Mouse (Mus musculus): ENCODE data around the gene Sart3. TPM values are rescaled to one million over a fixed set of nuclear protein-coding genes. Genes with fewer than 3 reads are reported as not detected.
"Not testable (repeated sequence)": the region's sequence is repeated elsewhere in the genome, so short reads cannot be mapped to it uniquely, and the experiment has no call there.

The Sart3 gene
- total RNA-seq (2021), result 10 to 100 TPM; 30.0 to 33.3 TPM
- long read RNA-seq, experiment 1, full-length matches to known transcripts, result 24 of 41 reads
- long read RNA-seq, experiment 1, partial matches to known transcripts, result 12 of 41 reads
- long read RNA-seq, experiment 1, other reads (novel, unspliced or antisense), result 5 of 41 reads
- long read RNA-seq, experiment 2, full-length matches to known transcripts, result 8 of 8 reads
- long read RNA-seq, experiment 2, partial matches to known transcripts, result 0 of 8 reads
- long read RNA-seq, experiment 2, other reads (novel, unspliced or antisense), result 0 of 8 reads

GRCm38 (mm10) chr5:113772450-113772895 is at the start of gene Sart3, which contains the start of gene Iscu:
TSS of gene Sart3 (minus strand) at chr5:113772510.
TSS of gene Iscu (plus strand) at chr5:113772748.
- peak; percentile 97 to 98 for DNase-seq

GRCm38 (mm10) chr5:113818572-113818971 is 46.3 kb upstream of the Sart3 start:
- DNase-seq, result no peak

GRCm38 (mm10) chr5:113815638-113816152 is 43.4 kb upstream of the Sart3 start:
- DNase-seq, result peak; percentile 88 to 94

- no peak for DNase-seq
These were observed 42.7 kb upstream of the Sart3 start for GRCm38 (mm10) chr5:113815041-113815389.

GRCm38 (mm10) chr5:113814111-113815040 is 42.1 kb upstream of the Sart3 start:
- no peak for DNase-seq

- no peak for DNase-seq
These were observed 41.3 kb upstream of the Sart3 start for GRCm38 (mm10) chr5:113813608-113814007.

- no peak for DNase-seq
These were observed 40.3 kb upstream of the Sart3 start for GRCm38 (mm10) chr5:113812638-113813037.

GRCm38 (mm10) chr5:113811824-113812420 is 39.6 kb upstream of the Sart3 start:
- DNase-seq, result not testable (repeated sequence)

- DNase-seq, result no peak
These were observed 37.8 kb upstream of the Sart3 start for GRCm38 (mm10) chr5:113810111-113810510.

GRCm38 (mm10) chr5:113808177-113808576 is 35.9 kb upstream of the Sart3 start:
- DNase-seq, result no peak

GRCm38 (mm10) chr5:113807712-113808111 is 35.4 kb upstream of the Sart3 start:
- no peak for DNase-seq

GRCm38 (mm10) chr5:113806414-113806813 is 34.1 kb upstream of the Sart3 start:
- no peak for DNase-seq

- DNase-seq, result no peak
These were observed 33.0 kb upstream of the Sart3 start for GRCm38 (mm10) chr5:113805301-113805700.

GRCm38 (mm10) chr5:113804395-113804966 is 32.2 kb upstream of the Sart3 start:
- DNase-seq, result no peak

GRCm38 (mm10) chr5:113800280-113800679 is 28.0 kb upstream of the Sart3 start, which contains the start of gene Tmem119:
TSS of gene Tmem119 (minus strand) at chr5:113800516.
- peak; percentile 54 to 68 for DNase-seq

GRCm38 (mm10) chr5:113799691-113800090 is 27.4 kb upstream of the Sart3 start:
- no peak for DNase-seq

GRCm38 (mm10) chr5:113798525-113798924 is 26.2 kb upstream of the Sart3 start:
- peak in 1 of 2 experiments; percentile 0 for DNase-seq

- DNase-seq, result peak in 1 of 2 experiments; percentile 3
These were observed 25.0 kb upstream of the Sart3 start for GRCm38 (mm10) chr5:113797149-113797882.

- DNase-seq, result peak in 1 of 2 experiments; percentile 49
These were observed 24.3 kb upstream of the Sart3 start for GRCm38 (mm10) chr5:113796401-113797148.

Data from adrenal gland, postnatal 36 days (tissue).